Mouse (Mus musculus): ENCODE data around the gene Cidec.

The Cidec gene

DNA sequence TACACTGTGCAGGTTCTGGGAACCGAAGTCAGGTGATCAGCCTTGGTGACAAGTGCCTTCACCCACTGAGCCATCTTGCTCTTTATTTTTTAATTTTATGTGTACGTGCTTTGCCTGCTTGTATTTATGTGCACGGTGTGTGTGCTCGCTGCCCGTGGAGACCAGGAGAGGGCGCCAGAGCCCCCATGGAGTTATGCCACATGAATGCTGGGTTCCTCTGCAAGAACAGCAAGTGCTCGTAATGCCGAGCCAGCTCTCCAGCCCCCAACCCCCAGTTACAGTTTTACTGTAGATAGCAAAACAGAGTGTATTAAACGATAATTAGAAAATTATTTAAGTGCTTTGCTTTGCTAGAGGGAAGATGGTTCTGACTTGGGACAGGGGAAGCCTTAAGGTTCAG, 28.9 kb downstream of the Cidec start:
- DNase-seq (ENCODE audit: low spot score) = no peak

GRCm38 (mm10) chr6:113405483-113405882, 30.1 kb downstream of the Cidec start:
- no peak for DNase-seq (ENCODE audit: low spot score)

DNA sequence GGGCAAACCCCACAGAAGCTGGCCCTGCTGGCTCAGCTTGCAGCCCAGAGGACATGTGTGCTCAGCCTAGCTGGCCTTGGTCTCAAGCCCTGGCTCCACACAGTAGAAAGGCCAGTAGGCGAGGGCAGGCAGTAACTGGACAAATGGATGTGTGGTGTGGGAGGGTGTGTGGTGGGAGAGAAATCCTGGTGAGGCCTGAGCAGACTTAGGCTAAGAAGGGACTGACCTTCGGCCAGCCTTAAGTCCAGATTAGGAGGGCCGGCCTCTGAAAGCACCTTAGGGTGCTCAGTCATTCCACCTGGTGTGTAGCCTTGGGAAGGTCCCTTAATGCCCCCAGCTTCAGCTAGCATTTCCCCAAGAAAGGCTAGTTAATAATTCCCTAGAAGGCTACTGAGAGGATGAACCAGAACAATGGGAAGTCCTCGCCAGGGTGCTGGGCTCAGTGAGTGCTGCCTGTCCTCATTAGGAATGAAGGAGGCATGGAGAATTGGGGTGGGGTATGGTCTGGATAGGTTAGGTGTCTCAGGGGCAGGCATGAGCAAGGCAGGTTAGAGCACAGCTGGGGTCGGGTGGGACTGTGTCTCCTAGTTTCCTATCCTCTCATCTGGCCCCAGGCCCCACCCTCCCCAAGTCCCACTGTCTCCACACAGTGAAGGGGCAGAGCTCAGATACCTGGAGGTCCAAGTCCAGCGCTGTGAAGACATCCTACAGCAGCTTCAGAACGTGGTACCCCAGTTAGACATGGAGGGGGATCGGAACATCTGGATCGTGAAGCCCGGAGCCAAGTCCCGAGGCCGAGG, 30.7 kb downstream of the Cidec start:
- DNase-seq (ENCODE audit: low spot score) = no peak

DNA sequence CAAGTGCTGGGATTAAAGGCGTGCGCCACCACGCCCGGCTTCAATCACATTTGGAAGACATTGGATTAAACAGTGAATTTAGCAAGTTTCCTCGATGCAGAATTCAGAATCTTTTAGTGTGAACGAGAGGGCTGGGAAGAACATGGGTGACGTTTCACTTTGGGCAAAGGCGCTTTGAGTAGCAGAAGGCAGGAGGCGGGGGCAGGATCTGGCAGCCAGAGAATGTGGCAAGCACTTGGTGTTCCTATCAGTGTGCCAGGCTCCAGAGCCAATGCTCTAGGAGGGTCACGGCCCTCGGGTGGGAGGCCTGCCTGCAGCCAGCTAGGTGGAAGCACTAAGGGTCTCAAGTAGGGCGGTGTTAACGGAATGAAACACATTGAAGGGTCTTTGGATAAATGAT, 33.5 kb downstream of the Cidec start:
- DNase-seq (ENCODE audit: low spot score) = no peak

- DNase-seq (ENCODE audit: low spot score) = no peak
Observed at GRCm38 (mm10) chr6:113396270-113397030, 39.1 kb downstream of the Cidec start.

GRCm38 (mm10) chr6:113395501-113395900, 40.1 kb downstream of the Cidec start:
- no peak for DNase-seq (ENCODE audit: low spot score)

GRCm38 (mm10) chr6:113394811-113395210, 40.7 kb downstream of the Cidec start:
- DNase-seq (ENCODE audit: low spot score) = no peak

- no peak for DNase-seq (ENCODE audit: low spot score)
Observed at GRCm38 (mm10) chr6:113393951-113394350, 41.6 kb downstream of the Cidec start.

GRCm38 (mm10) chr6:113392387-113393071, 43.0 kb downstream of the Cidec start:
- peak; percentile 83 for DNase-seq (ENCODE audit: low spot score)

- no peak for DNase-seq (ENCODE audit: low spot score)
Observed at GRCm38 (mm10) chr6:113392015-113392386, 43.6 kb downstream of the Cidec start.

- no peak for DNase-seq (ENCODE audit: low spot score)
Observed at GRCm38 (mm10) chr6:113390715-113391114, 44.8 kb downstream of the Cidec start.

DNA sequence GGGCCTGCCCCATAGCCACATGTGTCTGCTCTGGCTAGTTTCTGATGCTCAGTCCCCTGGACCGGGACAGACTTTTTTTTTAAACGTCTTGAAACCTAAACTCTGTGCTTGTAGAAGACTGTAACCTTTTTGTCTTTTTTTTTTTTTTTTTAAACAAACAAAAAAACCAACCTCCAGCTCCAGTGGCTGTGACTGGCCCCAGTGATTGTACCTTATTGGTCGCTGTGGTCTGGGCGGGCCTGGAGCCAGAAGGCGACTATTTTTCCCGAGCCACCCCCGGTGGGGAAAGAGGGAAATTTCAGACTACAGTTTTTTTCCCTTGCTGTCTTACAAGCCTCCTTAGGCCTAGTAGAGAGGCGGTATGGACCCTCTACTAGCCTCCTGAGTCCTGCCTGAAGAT, 46.6 kb downstream of the Cidec start, which contains the start of gene Ttll3:
Ttll3 (plus strand) TSS at position 301 of the 400 bp plus-strand sequence.
- no peak for DNase-seq (ENCODE audit: low spot score)

- DNase-seq (ENCODE audit: low spot score) = no peak
Observed at GRCm38 (mm10) chr6:113386025-113386424, 49.5 kb downstream of the Cidec start.

DNA sequence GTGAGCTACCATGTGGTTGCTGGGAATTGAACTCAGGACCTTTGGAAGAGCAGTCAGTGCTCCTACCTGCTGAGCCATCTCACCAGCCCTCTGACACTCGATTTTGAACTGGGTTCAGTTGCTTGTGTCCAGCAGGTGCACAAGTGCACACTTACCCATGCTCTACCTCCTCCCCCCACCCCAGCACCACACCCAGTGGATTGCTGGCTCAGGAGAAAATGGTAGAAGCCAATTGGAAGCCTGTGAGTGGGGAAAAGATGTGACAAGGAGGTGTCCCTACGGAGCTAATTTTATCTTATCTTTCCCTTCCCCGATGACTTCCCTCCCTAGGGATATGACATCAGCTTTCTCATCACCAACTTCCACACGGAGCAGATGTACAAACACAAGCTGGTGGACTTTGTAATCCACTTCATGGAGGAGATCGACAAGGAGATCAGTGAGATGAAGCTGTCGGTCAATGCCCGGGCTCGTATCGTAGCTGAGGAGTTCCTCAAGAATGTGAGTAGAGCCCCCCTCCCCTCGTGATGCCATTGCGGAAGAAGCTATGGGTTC, 50.3 kb downstream of the Cidec start:
- DNase-seq (ENCODE audit: low spot score) = no peak

GRCm38 (mm10) chr6:113384351-113384927, 51.1 kb downstream of the Cidec start:
- DNase-seq (ENCODE audit: low spot score) = no peak

GRCm38 (mm10) chr6:113380480-113380879, 55.1 kb downstream of the Cidec start:
- no peak for DNase-seq (ENCODE audit: low spot score)

DNA sequence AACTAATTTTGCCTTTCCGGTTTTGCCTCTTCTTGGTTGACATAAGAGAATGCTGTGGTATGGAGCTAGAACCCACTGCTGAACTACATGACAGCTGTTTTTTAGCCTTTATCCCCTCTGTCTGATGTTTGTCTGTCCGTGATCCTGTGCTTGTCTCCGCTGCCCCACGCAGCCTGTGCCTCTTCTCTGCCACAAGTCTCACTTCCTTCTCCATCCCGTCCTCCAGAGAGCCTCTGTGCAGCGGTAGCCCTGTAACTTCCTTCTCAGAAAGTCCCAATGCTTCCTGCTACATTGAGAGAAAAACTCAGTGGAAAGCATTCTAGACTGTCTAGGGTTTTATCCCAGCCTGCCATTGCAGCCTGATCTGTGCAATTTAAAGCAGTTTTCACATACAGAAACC, 56.3 kb downstream of the Cidec start:
- no peak for DNase-seq (ENCODE audit: low spot score)

DNA sequence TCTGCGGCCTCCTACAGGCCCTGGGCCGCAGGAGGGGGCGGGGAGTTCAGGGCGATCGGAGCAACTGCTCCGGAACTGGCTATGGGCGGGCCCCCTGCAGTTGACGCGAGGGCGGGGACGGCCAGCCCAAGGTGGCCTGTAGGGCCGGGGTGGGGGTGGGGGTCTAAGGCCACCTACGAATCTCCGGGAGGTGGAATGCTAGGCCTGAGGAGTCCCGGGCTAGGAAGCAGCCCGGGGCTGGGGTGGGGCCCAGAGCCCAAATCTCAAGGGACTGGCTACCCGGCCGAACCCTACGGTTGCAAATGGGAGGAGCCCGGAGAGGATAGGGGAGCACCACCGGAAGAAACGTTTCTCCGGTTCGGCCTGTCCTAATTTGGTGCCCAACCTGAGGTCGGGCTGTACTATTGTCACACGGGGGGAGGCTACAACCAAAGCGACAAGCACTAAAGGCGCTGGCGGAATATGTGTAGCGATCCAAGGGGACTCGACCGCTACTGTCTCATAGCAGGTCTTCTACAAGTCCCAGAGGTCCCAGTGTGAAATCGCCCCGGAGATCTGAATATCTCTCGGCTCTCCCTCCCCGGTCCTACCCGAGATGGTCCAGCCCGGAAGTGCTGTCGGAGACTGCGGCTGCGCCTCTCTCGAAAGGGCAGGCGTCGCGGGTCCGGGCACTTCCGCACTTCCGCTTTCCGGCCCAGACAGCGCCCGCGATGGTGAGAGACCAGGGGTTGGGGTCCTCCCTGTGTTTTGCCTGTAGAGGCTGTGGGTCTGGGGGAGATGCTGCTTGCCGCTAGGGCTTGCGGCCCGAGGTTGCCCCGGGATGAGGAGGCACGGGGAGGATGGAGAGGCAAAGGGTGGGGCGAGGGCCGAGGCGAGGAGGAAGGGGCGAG, 57.8 kb downstream of the Cidec start, which contains the start of the genes Tada3 and Arpc4:
Tada3 (minus strand) TSS at position 388 of the 890 bp plus-strand sequence.
Arpc4 (plus strand) TSS at position 620 of the 890 bp plus-strand sequence.
- DNase-seq (ENCODE audit: low spot score) = peak; percentile 96

DNA sequence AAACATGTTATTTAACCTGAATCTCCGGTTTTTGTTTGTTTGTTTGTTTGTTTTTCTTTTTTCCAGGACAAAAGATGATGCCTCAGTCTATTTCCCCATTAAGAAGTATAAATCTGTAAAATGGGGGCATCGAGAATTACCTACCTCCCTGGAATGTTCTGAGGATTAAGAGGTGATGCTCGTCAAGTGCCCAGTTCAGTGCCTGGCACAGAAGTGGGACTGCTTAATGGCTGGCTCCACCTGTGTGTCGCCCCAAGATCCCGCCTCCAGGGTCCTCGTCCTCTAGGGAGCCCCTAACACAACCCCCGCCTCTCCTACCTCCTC, 58.4 kb downstream of the Cidec start:
- DNase-seq (ENCODE audit: low spot score) = no peak
